Mouse (Mus musculus) bone marrow macrophage, adult 2 months (primary cell): ENCODE data around the gene Thada.

ENCODE experiments used
- CTCF ChIP-seq: IDR thresholded peaks from 2 replicates; pipeline ENCODE4 v1.5.1; 2012; ENCODE audit warnings: low read depth, mild to moderate bottlenecking, low read length, moderate library complexity
- POLR2A ChIP-seq: IDR thresholded peaks from 2 replicates; pipeline ENCODE4 v1.6.1; 2012; ENCODE audit warnings: mild to moderate bottlenecking, low read depth, low read length, borderline replicate concordance

- no peak for TF ChIP-seq POLR2A
- TF ChIP-seq CTCF = no peak
These were observed 191.8 kb downstream of the Thada start for GRCm38 (mm10) chr17:84274163-84274562.
